Mouse (Mus musculus): Measurements from ENCODE around the gene Ucn2.

The Ucn2 gene

DNA sequence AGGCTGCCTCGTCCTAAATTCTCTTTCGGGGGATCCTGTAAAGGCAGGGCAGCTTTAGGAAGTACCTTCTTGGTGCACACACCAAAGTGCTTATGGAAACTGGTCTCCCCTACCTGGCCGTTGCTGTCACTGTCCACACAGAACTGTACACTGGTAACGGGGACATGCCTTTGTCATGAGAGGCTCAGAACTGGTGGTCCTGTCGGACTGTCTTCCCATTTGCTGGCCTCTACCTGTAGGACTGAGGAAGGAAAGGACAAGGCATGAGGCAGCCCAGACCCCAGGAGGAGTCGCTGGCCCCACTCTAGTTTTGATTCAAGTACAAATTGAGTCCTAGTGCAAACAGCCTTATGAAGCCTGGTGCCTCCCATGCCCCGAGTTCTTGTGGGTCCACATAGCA, 45.2 kb downstream of the Ucn2 start:
- DNase-seq (ENCODE audit: low spot score in 2 of 2): no peak

DNA sequence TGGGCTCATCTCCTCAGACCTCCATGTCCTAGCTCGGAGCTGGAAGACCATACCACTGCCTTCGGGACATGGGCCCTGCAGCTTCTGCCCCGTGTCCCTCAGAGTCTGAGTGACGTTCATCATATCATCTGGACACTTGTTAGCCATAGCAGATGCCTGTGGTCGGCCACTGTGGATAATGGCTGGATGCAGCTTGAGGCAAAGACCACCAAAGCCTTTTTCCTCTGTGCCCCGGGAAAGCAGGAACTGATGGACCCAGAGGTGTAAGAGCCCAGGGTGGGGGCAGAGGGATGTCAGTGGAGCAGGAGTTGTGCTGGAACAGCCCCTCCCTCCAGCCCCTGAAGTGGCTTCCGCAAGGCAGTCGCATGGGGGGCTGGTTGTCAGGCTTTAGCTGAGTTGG, 45.9 kb downstream of the Ucn2 start:
- no peak for DNase-seq (ENCODE audit: low spot score in 2 of 2)

GRCm38 (mm10) chr9:109032435-109032834, 46.6 kb downstream of the Ucn2 start:
- DNase-seq (ENCODE audit: low spot score in 2 of 2): no peak
